Mouse (Mus musculus) erythroblast, adult 5-6 weeks (primary cell): ENCODE data around the gene Nrxn3. TPM values are rescaled to one million over a fixed set of nuclear protein-coding genes. Genes with fewer than 3 reads are reported as not detected.

ENCODE experiments used
- ATAC-seq: replicated peaks from 2 replicates; pipeline ENCODE4 v1.8.0; 2016; ENCODE audit warnings: moderate number of reproducible peaks, mild to moderate bottlenecking, moderate TSS enrichment, inconsistent platforms; ENCODE audit not compliant: poor library complexity, low FRiP score, severe bottlenecking
- total RNA-seq, 2 experiments: library from RNA; stranded (forward) in 1 of 2; stranded (reverse) in 1 of 2; fragments of 150-400 nt in 1 of 2; fragments of 200-764, 138-1000 nt in 1 of 2; gene quantifications; 2 replicates each; pipeline versions ENCODE4 v1.2.3 to v1.2.4; 2015 to 2017; ENCODE audit warnings: low replicate concordance in 2 of 2

The Nrxn3 gene
- total RNA-seq, 2 experiments from 2014 or later = not detected

DNA sequence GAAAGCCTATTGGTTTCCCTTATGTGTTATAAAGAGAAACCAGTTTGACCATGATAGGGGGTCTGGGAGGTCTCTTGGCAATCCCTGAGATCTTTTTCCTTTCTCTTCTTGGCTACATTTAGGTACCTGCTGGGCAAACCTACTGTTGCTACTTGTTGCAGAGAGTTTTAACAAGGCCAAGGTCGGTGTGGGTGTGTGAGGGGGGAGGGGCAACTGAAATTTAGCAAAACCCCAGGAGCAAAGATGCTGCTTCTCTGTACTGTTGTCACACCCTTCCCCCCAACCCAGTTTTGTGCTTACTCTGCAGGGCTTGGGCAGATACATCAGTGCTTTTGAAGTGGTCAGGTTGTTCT lies 178.0 kb downstream of the Nrxn3 start:
- no peak for ATAC-seq

GRCm38 (mm10) chr12:88910761-88911160 lies 188.1 kb downstream of the Nrxn3 start:
- no peak for ATAC-seq

DNA sequence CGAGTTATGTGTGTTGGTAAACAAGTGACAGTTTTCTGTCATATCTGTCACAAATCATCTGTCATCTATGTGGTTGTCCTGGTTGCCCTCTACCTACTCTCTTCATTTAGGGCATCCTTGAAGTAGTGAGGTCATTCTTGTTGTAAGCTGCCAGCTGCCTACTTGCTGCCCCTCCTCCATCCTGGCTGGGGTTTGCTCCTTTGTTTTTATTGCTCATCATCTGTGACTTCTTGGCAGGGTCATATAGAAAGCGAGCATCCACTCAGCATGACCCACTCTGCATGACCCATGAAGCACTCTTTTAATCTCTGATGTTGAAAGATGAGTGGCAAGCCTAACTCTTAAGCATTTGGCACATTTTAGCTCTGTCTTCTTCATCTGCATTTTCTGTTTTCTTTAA lies 194.1 kb downstream of the Nrxn3 start:
- no peak for ATAC-seq

DNA sequence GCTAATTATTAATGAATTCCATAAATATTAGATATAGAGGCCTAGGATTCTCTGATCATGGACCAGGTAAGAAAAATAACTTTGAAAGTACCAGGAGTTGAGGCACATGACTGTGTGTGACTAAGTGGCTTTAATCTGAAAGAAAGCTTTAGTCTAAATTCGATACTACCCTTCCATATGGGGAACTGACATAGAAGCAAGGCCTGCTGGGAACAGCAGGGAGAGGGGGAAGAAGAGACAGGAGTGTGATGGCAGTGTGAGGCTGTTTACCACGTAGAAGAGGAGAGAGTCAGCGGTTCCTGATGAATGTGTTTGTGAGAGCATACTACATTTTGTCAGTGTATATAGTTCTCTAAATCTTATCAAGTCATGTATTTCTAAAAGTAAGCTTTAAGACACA lies 202.2 kb downstream of the Nrxn3 start:
- ATAC-seq = no peak

DNA sequence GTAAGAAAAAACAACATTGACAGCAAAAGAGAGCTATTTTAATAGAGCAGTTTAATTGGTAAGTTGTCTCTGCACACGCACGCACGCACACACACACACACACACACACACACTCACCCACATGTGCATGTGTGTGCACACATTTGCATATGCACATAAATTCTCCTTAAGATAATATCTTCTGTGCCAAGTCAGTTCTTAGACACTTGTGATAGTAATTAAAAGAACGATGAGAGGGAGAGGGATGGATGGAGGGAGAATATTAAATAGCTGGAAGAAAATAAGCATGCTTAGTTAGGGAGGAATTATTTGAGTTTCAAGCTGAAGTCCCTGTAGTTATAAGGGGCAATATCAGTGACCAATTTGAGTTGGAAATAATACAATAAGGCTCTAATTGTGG lies 203.6 kb downstream of the Nrxn3 start:
- ATAC-seq = no peak

DNA sequence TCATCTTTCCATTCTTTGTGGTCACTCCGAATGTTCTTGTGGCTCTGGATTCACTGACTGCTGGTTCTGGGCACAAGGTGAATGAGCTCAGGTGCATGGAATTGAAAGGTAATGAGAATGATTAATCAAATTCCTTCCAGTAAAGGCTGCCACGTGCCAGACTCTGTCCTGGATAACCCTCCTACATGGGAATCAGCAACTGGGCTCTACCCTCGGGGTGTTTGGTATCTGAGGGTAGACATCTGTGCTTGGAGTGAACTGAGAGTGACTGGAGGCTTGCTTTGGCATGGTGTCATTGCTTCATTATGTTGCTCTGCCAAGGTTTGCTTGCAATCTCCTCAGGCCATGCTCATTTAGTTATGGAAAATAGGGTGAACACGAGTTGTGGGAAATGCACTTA lies 209.0 kb downstream of the Nrxn3 start:
- ATAC-seq = no peak

- ATAC-seq = no peak
These were observed 217.0 kb downstream of the Nrxn3 start for GRCm38 (mm10) chr12:88939679-88940078.

- ATAC-seq = no peak
These were observed 222.3 kb downstream of the Nrxn3 start for GRCm38 (mm10) chr12:88944967-88945366.

DNA sequence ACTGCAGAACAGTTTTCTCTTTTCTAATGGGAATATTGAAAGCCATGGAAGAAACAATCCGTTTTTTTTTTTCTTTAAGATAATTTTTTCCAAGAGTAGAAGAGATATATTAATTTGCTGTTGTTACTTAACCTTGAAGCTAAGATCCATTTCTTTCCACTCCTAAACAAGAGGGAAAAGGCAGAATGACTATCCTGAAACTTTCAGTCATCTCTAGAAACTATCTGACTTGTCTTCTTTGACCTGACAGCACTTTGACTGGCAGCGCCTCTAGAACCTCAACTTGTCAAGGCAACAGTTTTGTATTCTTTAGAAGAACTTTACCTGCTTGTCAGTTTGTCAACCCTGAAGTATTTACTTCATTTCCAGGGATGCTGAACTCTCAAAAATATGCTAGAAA lies 227.2 kb downstream of the Nrxn3 start:
- ATAC-seq = no peak

- no peak for ATAC-seq
These were observed 230.4 kb downstream of the Nrxn3 start for GRCm38 (mm10) chr12:88952937-88953600.

DNA sequence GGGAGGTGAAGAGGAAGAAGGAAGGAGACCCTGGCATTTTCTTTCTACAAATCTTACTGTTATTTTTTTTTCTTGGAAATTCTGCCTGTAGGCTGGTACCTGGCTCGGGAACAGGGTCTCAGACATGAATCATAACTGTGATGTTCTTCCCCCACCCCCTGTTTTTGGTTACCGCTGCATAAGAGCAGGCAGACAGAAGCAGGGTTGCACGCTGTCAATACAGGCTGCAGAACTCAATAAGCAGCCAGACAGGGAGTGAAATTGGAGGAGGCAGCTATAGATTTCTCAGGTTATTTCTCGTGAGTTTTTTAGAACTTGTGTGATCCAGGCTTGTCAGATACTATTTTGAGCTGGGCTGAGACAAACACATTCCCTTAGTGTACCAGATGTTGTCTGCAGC lies 231.1 kb downstream of the Nrxn3 start:
- ATAC-seq = no peak

- ATAC-seq = no peak
These were observed 234.8 kb downstream of the Nrxn3 start for GRCm38 (mm10) chr12:88957431-88957830.

DNA sequence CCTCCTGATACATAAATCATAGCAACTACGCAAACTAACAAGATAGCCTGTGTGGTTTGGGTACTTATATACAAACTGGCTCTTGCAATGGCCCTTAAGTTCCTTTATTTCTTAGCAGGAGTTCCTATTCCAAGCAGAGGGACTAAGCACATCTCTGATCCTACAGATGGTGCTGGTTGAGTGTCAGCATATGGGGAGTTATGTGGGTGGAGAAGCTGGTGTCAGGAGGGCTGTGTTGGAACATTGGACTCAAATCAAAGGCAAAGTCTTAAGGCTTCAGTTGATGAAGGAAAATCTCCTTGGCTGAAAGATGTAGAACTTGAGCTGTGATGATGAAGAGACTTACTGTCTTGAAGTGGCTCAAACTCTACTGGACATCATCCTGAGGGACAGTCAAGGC lies 238.1 kb downstream of the Nrxn3 start:
- no peak for ATAC-seq

DNA sequence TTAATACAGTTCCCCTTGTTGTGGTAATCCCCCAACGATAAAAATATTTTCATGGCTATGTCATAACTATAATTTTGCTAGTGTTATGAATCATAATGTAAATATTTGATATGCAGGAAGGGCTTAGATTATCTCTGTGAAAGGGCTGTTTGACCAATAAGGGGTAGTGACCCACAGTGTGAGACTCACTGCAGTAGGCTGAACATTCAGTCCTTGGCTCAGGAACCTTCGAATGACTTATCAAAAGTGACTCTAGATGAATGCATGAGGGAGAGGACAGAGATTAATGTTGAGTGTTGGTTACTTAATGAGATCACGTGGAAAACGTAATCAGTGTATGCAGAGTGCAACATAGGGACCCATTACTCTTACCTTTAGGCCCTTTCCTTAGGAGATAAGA lies 243.7 kb downstream of the Nrxn3 start:
- no peak for ATAC-seq

GRCm38 (mm10) chr12:88976621-88977020 lies 253.9 kb downstream of the Nrxn3 start:
- no peak for ATAC-seq

DNA sequence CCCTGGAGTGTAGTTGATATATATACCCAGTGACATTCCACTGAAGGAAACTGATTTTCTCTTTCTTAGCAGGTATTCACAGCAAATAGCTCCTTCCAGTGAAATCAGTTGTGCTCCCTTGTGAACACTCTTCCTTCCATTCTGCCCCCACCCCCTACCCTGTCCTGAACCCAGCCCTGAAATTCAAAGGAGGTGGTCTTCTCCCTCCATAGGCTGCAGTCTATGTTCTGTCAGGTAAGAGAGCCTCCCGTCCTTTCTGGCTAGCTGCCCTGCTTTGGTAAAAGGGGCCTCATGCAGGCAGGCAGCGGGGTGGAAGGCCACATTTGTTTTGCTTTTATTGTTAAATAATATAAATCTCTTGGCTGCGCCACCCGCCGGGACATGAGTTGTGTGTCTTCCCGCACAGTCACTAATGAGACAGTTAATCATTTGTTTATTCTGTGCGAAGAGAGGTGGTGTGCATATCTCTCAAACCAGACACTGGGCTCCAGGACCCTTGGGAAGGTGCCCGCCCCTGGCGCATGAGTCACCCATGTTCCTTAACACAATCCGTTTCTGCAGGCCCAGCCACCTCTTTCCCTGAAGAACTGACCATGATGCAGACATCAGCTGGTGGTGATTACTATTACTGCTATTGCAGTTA lies 261.1 kb downstream of the Nrxn3 start:
- ATAC-seq = peak; percentile 78

DNA sequence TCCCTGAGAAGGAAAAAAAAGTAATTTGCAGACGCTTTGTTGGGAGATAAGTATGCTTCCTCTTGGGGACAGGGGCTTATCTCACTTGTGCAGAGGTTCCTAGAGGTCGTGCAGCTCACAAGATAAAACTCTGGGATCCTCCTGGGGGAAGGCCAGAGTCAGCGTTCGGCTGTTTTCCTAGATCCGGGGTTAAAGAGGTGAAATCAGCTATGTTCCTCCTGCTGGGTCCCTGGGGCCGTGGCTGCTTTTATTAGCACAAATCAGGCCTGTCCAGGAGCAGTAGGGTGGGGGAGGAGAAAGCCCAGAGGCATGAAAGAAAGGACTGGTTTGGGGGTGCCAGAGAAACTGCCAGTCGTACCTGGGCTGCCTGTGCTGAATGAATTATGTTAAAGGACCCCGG lies 261.7 kb downstream of the Nrxn3 start:
- peak; percentile 87 for ATAC-seq

- ATAC-seq = no peak
These were observed 262.1 kb downstream of the Nrxn3 start for GRCm38 (mm10) chr12:88984804-88985203.

DNA sequence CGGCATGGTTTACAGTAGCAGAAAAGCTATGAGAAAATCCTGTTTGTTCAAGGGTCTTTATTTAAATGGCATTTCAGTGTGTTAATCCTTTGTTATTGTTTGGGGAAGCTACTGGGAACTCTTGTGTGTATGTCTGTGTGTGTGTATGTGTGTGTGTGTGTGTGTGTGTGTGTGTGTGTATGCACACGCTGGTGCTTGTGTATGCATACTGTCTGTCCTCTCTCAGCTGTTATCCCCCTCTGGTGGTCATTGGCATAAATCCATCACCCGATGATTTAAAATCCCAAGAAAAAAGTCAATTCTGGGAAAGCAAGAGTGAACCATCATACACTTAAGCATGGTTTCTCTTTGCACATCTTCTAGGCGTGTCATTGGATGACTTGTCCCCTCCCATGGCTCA lies 264.4 kb downstream of the Nrxn3 start:
- no peak for ATAC-seq

GRCm38 (mm10) chr12:88990753-88991152 lies 268.1 kb downstream of the Nrxn3 start:
- ATAC-seq = no peak

DNA sequence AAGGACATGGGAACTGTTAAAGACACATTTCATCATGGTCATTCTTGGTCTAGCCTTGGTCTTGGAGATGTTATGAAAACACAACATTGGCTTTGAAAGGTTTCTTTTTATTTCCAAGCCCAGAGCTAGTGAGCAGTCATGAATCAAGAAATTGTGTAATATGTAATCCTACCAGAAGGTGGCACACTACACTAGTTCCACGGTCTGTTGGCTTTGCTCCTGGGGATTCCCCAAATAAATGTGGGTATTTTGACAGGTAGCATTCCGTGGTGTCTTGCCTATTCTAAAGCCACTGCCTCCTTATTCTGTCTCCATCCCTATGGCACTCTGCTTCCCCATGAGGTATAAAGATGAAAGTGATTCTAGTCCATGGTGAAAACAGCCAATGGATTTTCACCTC lies 269.5 kb downstream of the Nrxn3 start:
- no peak for ATAC-seq

DNA sequence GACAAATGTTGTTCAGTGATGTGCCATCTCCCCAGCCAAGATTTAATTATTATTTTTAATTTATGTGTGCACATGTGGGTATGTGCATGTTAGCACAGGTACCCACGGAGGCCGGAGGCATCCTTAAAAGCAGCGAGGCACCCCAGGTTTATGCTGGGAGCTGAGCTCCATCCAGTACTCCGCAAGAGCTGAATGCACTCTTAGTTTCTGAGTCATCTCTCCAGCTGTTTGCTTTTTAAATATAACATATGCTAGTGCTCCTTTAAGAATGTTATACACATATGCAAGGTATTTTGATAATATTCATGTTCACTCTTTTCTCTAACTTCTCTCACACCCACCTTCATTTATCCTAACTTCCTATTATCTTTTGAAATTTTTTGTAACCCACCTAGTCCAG lies 271.1 kb downstream of the Nrxn3 start:
- no peak for ATAC-seq
